Mouse (Mus musculus) liver, embryonic 11.5 days (tissue): ENCODE measurements around the gene Dzank1. TPM values are rescaled to one million over a fixed set of nuclear protein-coding genes. Genes with fewer than 3 reads are reported as not detected.

ENCODE experiments used
- ATAC-seq: fragments of 200-750 bp; cut with Nextera tagmentation; replicated peaks from 2 replicates; pipeline ENCODE4 v1.8.0; 2017; ENCODE audit warnings: moderate number of reproducible peaks, mild to moderate bottlenecking, moderate TSS enrichment, moderate library complexity; ENCODE audit not compliant: low FRiP score
- DNase-seq: peaks from one replicate; pipeline ENCODE4 v3.0.0-alpha.2; 2017; ENCODE audit warnings: low spot score
- H3K27ac ChIP-seq: fragments of 300-500 bp; sonication (generic); 2 replicates; pipeline ENCODE4 v1.5.1; 2014; ENCODE audit warnings: mild to moderate bottlenecking, low read depth, low read length, control low read depth
- H3K27me3 ChIP-seq: fragments of 300-500 bp; sonication (generic); replicated peaks from 2 replicates; pipeline ENCODE4 v1.6.1; 2014; ENCODE audit warnings: low read length, mixed read lengths; ENCODE audit not compliant: control insufficient read depth, insufficient read depth
- H3K36me3 ChIP-seq: fragments of 300-500 bp; sonication (generic); 2 replicates; pipeline ENCODE4 v1.6.1; 2014; ENCODE audit warnings: mild to moderate bottlenecking, low read length, moderate library complexity, mixed read lengths; ENCODE audit not compliant: control insufficient read depth, insufficient read depth
- H3K4me1 ChIP-seq: fragments of 300-500 bp; sonication (generic); replicated peaks from 2 replicates; pipeline ENCODE4 v1.6.1; 2014; ENCODE audit warnings: low read length, mixed read lengths; ENCODE audit not compliant: control insufficient read depth, insufficient read depth
- H3K4me2 ChIP-seq: fragments of 300-500 bp; sonication (generic); 2 replicates; pipeline ENCODE4 v1.6.1; 2014; ENCODE audit warnings: mild to moderate bottlenecking, control low read depth, moderate library complexity
- H3K4me3 ChIP-seq: fragments of 300-500 bp; sonication (generic); 2 replicates; pipeline ENCODE4 v1.5.1; 2014; ENCODE audit warnings: low read depth, low read length, control low read depth
- H3K9ac ChIP-seq: fragments of 300-500 bp; sonication (generic); 2 replicates; pipeline ENCODE4 v1.6.1; 2014; ENCODE audit warnings: low read depth, low read length, control low read depth
- H3K9me3 ChIP-seq: fragments of 300-500 bp; sonication (generic); 2 replicates; pipeline ENCODE4 v1.6.1; 2016; ENCODE audit warnings: low read length, inconsistent platforms, mixed read lengths; ENCODE audit not compliant: control insufficient read depth
- WGBS: fragments of 180-500 bp; shearing (Covaris S2); extraction: QIAGEN DNeasy Blood & Tissue Kit; methylation state at CpG from one replicate; pipeline ENCODE4 v1.1.7; 2014; 5-methylcytosine and 5-hydroxymethylcytosine counted together
- polyA plus RNA-seq: library from polyadenylated mRNA; unstranded; fragments of >200 nt; fragmentation: Nextera tagmentation; extraction: Ambion mirVana; gene quantifications from 2 replicates; pipeline ENCODE4 v1.2.1, GENCODE M21; 2014

The Dzank1 gene
- polyA plus RNA-seq, 1 experiment from 2014 or later, result 0.63 TPM

- no peak for ATAC-seq
- H3K4me1 ChIP-seq, result no peaks in the 10 kb centered on the region
- 48% methylated on average over 4 of the region's 4 CpGs for WGBS
- H3K36me3 ChIP-seq, result no peaks in the 10 kb centered on the region
- H3K27me3 ChIP-seq, result no peaks in the 10 kb centered on the region
- DNase-seq, result no peak
- no peak overlapping the region for H3K9ac ChIP-seq
- H3K9me3 ChIP-seq, result no peaks in the 10 kb centered on the region
- no peak overlapping the region for H3K27ac ChIP-seq
- no peak overlapping the region for H3K4me2 ChIP-seq
- no peak overlapping the region for H3K4me3 ChIP-seq
Measured at GRCm38 (mm10) chr2:144438424-144438823, 88.8 kb downstream of the Dzank1 start.

- H3K9me3 ChIP-seq, result no peaks in the 10 kb centered on the region
Measured at GRCm38 (mm10) chr2:144435679-144436078, 91.5 kb downstream of the Dzank1 start.

GRCm38 (mm10) chr2:144431286-144431825, 95.9 kb downstream of the Dzank1 start:
- H3K36me3 ChIP-seq, result no peaks in the 10 kb centered on the region
- H3K27me3 ChIP-seq, result no peaks in the 10 kb centered on the region
- H3K4me1 ChIP-seq, result no peaks in the 10 kb centered on the region
- no peak overlapping the region for H3K27ac ChIP-seq
- no peak overlapping the region for H3K4me2 ChIP-seq
- H3K9me3 ChIP-seq, result no peaks in the 10 kb centered on the region
- ATAC-seq (no peak), DNase-seq (no peak)
- H3K9ac ChIP-seq, result no peak overlapping the region
- no peak overlapping the region for H3K4me3 ChIP-seq
- 69% methylated on average over 5 of the region's 5 CpGs for WGBS

More at GRCm38 (mm10) chr2:144435679-144436078, 91.5 kb downstream of the Dzank1 start:
- Histone ChIP-seq H3K36me3 (no peaks in the 10 kb centered on the region), H3K4me2 (no peak overlapping the region), H3K9ac (no peak overlapping the region), H3K27me3 (no peaks in the 10 kb centered on the region), H3K27ac (no peak overlapping the region), H3K4me1 (no peaks in the 10 kb centered on the region), H3K4me3 (no peak overlapping the region)
- WGBS, result 83% methylated on average over 10 of the region's 10 CpGs
- ATAC-seq (no peak), DNase-seq (no peak)

GRCm38 (mm10) chr2:144429171-144429570, 98.0 kb downstream of the Dzank1 start:
- H3K9ac ChIP-seq, result no peak overlapping the region
- no peak overlapping the region for H3K27ac ChIP-seq
- H3K9me3 ChIP-seq, result no peaks in the 10 kb centered on the region
- no peak overlapping the region for H3K4me2 ChIP-seq
- H3K4me3 ChIP-seq, result no peak overlapping the region
- H3K27me3 ChIP-seq, result no peaks in the 10 kb centered on the region
- no peak for ATAC-seq
- no peaks in the 10 kb centered on the region for H3K36me3 ChIP-seq
- WGBS, result 74% methylated on average over 7 of the region's 7 CpGs
- H3K4me1 ChIP-seq, result no peaks in the 10 kb centered on the region
- DNase-seq, result no peak

GRCm38 (mm10) chr2:144428659-144429058, 98.6 kb downstream of the Dzank1 start:
- Histone ChIP-seq H3K36me3 (no peaks in the 10 kb centered on the region), H3K9ac (no peak overlapping the region), H3K27ac (no peak overlapping the region), H3K4me2 (no peak overlapping the region), H3K4me1 (no peaks in the 10 kb centered on the region), H3K27me3 (no peaks in the 10 kb centered on the region), H3K9me3 (no peaks in the 10 kb centered on the region), H3K4me3 (no peak overlapping the region)
- DNase-seq (no peak), ATAC-seq (no peak)
- WGBS, result 77% methylated on average over 8 of the region's 8 CpGs

GRCm38 (mm10) chr2:144427852-144428251, 99.4 kb downstream of the Dzank1 start:
- Histone ChIP-seq H3K4me2 (no peak overlapping the region), H3K4me1 (no peaks in the 10 kb centered on the region), H3K9me3 (no peaks in the 10 kb centered on the region), H3K9ac (no peak overlapping the region), H3K36me3 (no peaks in the 10 kb centered on the region), H3K27ac (no peak overlapping the region), H3K4me3 (no peak overlapping the region), H3K27me3 (no peaks in the 10 kb centered on the region)
- 71% methylated on average over 5 of the region's 5 CpGs for WGBS
- DNase-seq, result no peak
- no peak for ATAC-seq

- ATAC-seq (no peak), DNase-seq (no peak)
- H3K27me3 ChIP-seq, result no peaks in the 10 kb centered on the region
- WGBS, result 64% methylated on average over 1 of the region's 1 CpGs
- no peak overlapping the region for H3K4me2 ChIP-seq
- H3K4me3 ChIP-seq, result no peak overlapping the region
- no peaks in the 10 kb centered on the region for H3K9me3 ChIP-seq
- H3K9ac ChIP-seq, result no peak overlapping the region
- H3K4me1 ChIP-seq, result no peaks in the 10 kb centered on the region
- H3K27ac ChIP-seq, result no peak overlapping the region
- no peaks in the 10 kb centered on the region for H3K36me3 ChIP-seq
Measured at GRCm38 (mm10) chr2:144425761-144426160, 101.5 kb downstream of the Dzank1 start.

GRCm38 (mm10) chr2:144422094-144422675, 105.0 kb downstream of the Dzank1 start:
- WGBS, result 84% methylated on average over 10 of the region's 10 CpGs
- DNase-seq (no peak), ATAC-seq (no peak)
- H3K36me3 ChIP-seq, result no peaks in the 10 kb centered on the region
- H3K4me3 ChIP-seq, result no peak overlapping the region
- H3K4me1 ChIP-seq, result no peaks in the 10 kb centered on the region
- no peak overlapping the region for H3K4me2 ChIP-seq
- no peaks in the 10 kb centered on the region for H3K9me3 ChIP-seq
- H3K27me3 ChIP-seq, result no peaks in the 10 kb centered on the region
- H3K9ac ChIP-seq, result no peak overlapping the region
- H3K27ac ChIP-seq, result no peak overlapping the region
